Mouse (Mus musculus) ES-E14 (cell line): ENCODE measurements around the gene Srp68. TPM values are rescaled to one million over a fixed set of nuclear protein-coding genes. Genes with fewer than 3 reads are reported as not detected.
A peak's percentile ranks its signal among the peaks of the same experiment; 100 is the strongest.

ENCODE experiments used
- DNase-seq: peaks from one replicate; pipeline ENCODE4 v3.0.0-alpha.2; 2013; ENCODE audit warnings: low read depth, low spot score
- H3K27ac ChIP-seq: 2 replicates; pipeline ENCODE4 v1.5.1; 2012; ENCODE audit warnings: low read depth, mild to moderate bottlenecking, low read length, moderate library complexity, mixed read lengths; ENCODE audit not compliant: poor library complexity, insufficient read depth, severe bottlenecking
- H3K36me3 ChIP-seq: 2 replicates; pipeline ENCODE4 v1.6.1; 2012; ENCODE audit warnings: mild to moderate bottlenecking, low read length, moderate library complexity, mixed read lengths; ENCODE audit not compliant: control insufficient read depth, poor library complexity, insufficient read depth, severe bottlenecking
- H3K4me1 ChIP-seq, 2 experiments: fragments of 150-350 bp in 1 of 2; sonication (generic) in 1 of 2; 2 replicates each; pipeline ENCODE4 v1.6.1; 2012; ENCODE audit warnings: low read length in 2 of 2, mild to moderate bottlenecking in 1 of 2, mixed read lengths in 1 of 2; ENCODE audit not compliant: control insufficient read depth in 2 of 2, insufficient read depth in 2 of 2, poor library complexity in 1 of 2
- H3K4me3 ChIP-seq, 2 experiments: fragments of 150-350 bp in 1 of 2; sonication (generic) in 1 of 2; 2 replicates each; pipeline ENCODE4 v1.5.1; 2012; ENCODE audit warnings: low read length in 2 of 2, low read depth in 1 of 2, mild to moderate bottlenecking in 1 of 2, mixed read lengths in 1 of 2; ENCODE audit not compliant: insufficient read depth in 1 of 2, poor library complexity in 1 of 2, severe bottlenecking in 1 of 2
- H3K9ac ChIP-seq: 2 replicates; pipeline ENCODE4 v1.6.1; 2012; ENCODE audit warnings: low read depth, mild to moderate bottlenecking, low read length, mixed read lengths; ENCODE audit not compliant: poor library complexity, insufficient read depth, severe bottlenecking
- H3K9me3 ChIP-seq: fragments of 150-350 bp; sonication (generic); 2 replicates; pipeline ENCODE4 v1.6.1; 2012; ENCODE audit warnings: low read depth, mild to moderate bottlenecking, low read length; ENCODE audit not compliant: control insufficient read depth, insufficient read depth
- CHD2 ChIP-seq: IDR thresholded peaks from 2 replicates; pipeline ENCODE4 v1.6.1; 2014; ENCODE audit warnings: mild to moderate bottlenecking, low read depth, low read length, inconsistent platforms
- HCFC1 ChIP-seq: IDR thresholded peaks from 2 replicates; pipeline ENCODE4 v1.6.1; 2012; ENCODE audit warnings: low read length, inconsistent platforms, borderline replicate concordance; ENCODE audit not compliant: insufficient read depth
- MAFK ChIP-seq: IDR thresholded peaks from 2 replicates; pipeline ENCODE4 v1.6.1; 2014; ENCODE audit warnings: mild to moderate bottlenecking, low read depth, low read length, inconsistent platforms; ENCODE audit not compliant: insufficient read depth
- ZC3H11A ChIP-seq: IDR thresholded peaks from 2 replicates; pipeline ENCODE4 v1.6.1; 2012; ENCODE audit warnings: low read depth, mild to moderate bottlenecking, inconsistent platforms, low read length, borderline replicate concordance
- ZNF384 ChIP-seq: IDR thresholded peaks from 2 replicates; pipeline ENCODE4 v1.6.1; 2012; ENCODE audit warnings: low read depth, low read length, inconsistent platforms
- in situ Hi-C, 2 experiments: fragments of 600-800 bp; cut with MboI; formaldehyde crosslinking; loops; one replicate each; pipeline ENCODE4 v1.15.1; 2025; ENCODE audit warnings: low sequenced_read_pairs in 2 of 2, inconsistent platforms in 1 of 2; ENCODE audit not compliant: unreplicated experiment in 2 of 2
- total RNA-seq: library from RNA; depleted of rRNA; stranded (reverse); fragments of 300-350 nt; gene quantifications from 2 replicates; pipeline ENCODE4 v1.2.3, GENCODE M21; 2012; rRNA removed

Gene Srp68
- total RNA-seq, result 33.4 and 38.2 TPM in 2 replicates

DNA sequence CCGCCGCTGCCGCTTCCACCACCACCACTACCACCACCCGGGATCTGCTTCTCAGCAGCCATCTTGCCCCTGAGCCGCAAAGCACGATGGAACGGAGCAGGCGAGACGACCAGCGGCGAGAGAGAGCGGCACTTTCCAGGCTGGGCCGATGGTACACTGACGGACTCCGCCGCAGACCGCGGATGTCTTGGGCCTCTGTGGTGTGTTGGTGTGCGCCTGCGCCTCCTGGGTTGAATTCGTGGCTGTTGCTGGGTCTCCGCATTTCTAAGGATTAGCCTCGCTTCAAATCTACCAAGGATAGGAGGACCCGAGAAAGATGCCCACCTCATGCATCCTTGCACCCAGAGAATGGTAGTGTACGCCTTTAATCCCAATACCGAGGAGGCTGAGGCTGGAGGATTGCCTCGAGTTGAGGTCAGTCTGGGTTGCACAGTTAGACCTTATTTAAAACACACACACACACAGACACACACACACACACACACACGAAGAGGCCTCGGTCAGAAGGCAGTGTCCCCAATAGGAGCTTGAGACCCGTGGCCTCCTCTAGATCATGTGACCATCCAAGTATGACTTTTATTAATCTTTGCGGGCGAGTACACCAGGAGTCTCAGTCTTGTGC is at the start of gene Srp68:
Srp68 (minus strand) TSS at position 173 of the 622 bp plus-strand sequence.
- Histone ChIP-seq H3K9me3 (no peaks in the 10 kb centered on the region), H3K9ac (peak within 1 kb of the TSS; percentile 90), H3K36me3 (peaks cover 11% of the 10 kb centered on the region; the same call in 1 of the 2 replicates), H3K4me3 (peak within 1 kb of the TSS; percentile 69 to 86), H3K27ac (peak within 1 kb of the TSS; percentile 12; the same call in 1 of the 2 replicates), H3K4me1 (peaks cover 0 to 2% of the 10 kb centered on the region in 2 experiments; a peak in 1 of 4 replicates)
- TF ChIP-seq ZNF384 (no peak), HCFC1 (peak; percentile 82)
- peak; percentile 74 for DNase-seq
- in situ Hi-C loops, result no loop called here

DNA sequence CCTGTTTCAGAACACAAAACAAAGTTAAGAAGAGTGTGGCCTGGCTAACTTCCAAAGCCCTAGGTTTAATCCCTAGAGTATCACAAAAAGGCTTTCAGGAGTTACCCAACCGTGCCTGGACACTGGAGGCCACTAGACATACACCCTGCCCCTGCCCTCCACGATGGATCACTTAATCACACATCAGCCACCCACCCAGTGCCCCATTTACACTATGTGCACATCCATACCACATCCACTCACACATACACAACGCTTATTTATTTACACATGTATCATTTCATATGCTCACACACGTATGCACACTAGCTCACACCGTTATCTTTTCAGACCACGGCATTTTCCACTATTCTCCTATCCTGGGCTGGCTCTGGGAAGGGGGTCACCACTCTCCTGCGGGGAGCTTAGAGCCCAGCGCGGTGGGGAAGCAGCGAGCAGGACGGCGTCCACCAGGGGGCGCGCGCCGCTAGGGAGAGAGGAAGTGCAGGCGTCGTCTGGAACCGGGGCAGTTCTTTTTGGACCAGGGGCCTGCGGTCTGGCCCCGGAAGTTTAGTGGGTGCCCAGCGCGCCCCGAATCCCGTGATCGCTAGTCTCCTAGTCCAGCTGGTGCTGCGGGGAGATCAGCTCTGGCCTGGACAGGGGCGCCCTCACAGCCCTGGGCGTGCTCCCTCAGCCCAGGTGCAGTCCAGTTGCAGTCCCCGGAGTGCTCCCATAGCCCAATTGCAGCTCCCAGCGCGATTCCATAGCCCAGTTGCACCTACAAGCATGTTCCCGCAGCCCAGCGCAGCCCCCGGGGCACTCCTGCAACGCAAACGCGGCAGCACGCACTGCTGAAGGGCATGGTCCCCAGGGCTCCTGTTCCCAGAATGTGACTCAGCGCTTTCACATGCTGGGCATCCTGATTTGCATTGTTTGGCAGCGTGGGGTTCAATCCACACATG is 45.0 kb upstream of the Srp68 start:
- in situ Hi-C loops, result loop anchor here (5.0 to 10.0 kb wide), 2 partner anchors 126 to 128 kb away; no protein-coding TSS in a partner anchor

DNA sequence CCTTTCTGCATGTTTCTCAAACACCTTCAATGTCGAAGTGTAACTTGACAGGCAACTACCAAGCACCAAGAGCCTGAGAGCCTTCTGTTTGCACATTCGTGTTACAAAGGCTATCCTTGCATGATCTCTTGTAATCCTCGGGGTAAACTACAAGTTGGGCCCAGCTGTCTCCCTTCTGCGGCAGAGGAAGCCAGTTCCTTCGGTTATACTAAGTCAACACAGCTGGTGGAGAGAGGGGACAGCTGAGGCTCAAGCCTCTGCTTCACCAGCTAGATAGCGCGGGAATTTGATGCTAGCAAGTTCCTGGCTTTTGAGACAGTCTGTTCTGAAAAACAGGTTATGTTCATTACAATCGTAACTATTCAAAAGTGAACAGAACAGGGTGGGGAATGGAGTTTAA is 38.3 kb upstream of the Srp68 start:
- in situ Hi-C loops, result loop anchor here in 1 of 2 experiments (10.0 kb wide), 1 partner anchor 132 kb away; no protein-coding TSS in a partner anchor
- DNase-seq, result no peak
- Histone ChIP-seq H3K9ac (no peak overlapping the region), H3K4me1 (peaks cover 0 to 2% of the 10 kb centered on the region in 2 experiments; a peak in 1 of 4 replicates), H3K36me3 (no peaks in the 10 kb centered on the region), H3K27ac (no peak overlapping the region), H3K9me3 (no peaks in the 10 kb centered on the region), H3K4me3 (no peak overlapping the region)
- TF ChIP-seq HCFC1 (no peak), CHD2 (no peak)

More for the DNA sequence above, 45.0 kb upstream of the Srp68 start:
- Histone ChIP-seq H3K4me3 (peak overlapping the region; percentile 27 to 60; a peak in 3 of 4 replicates), H3K4me1 (peaks cover 3 to 5% of the 10 kb centered on the region in 2 experiments; a peak in 2 of 4 replicates), H3K9me3 (no peaks in the 10 kb centered on the region), H3K36me3 (no peaks in the 10 kb centered on the region), H3K27ac (no peak overlapping the region), H3K9ac (peak overlapping the region; percentile 52)
- no peak for TF ChIP-seq ZNF384
- 0 out of 2 replicates have a peak, but pooled peaks have one; percentile 51 for TF ChIP-seq MAFK
- no peak for TF ChIP-seq CHD2
- peak; percentile 90 for TF ChIP-seq ZC3H11A
- DNase-seq, result peak; percentile 63

DNA sequence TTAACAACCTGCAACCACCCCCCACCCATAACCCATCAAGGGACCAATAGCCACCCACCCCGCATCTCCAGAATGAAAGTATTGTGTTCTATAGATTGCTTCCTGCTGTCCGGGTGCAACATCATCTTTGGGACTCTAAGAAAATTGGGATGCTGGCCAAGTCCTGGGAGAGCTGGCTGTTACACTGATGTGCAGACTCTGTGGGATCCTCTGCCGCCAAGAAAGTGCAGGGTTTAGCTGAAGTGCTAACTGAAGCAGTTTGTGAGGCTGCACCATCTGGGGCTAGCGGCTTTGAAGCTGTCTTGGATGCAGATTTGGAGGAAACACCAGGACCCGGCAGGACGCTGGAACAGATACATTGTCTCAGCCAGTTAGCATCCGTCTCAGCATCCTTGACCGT is 37.2 kb upstream of the Srp68 start:
- H3K9me3 ChIP-seq, result no peaks in the 10 kb centered on the region
- TF ChIP-seq ZC3H11A (no peak), ZNF384 (no peak), CHD2 (no peak), MAFK (no peak), HCFC1 (no peak)
- no peak overlapping the region for H3K27ac ChIP-seq
- H3K36me3 ChIP-seq, result no peaks in the 10 kb centered on the region
- H3K4me3 ChIP-seq, result no peak overlapping the region
- in situ Hi-C loops, result loop anchor here in 1 of 2 experiments (10.0 kb wide), 1 partner anchor 134 kb away; no protein-coding TSS in a partner anchor
- no peak for DNase-seq
- no peak overlapping the region for H3K9ac ChIP-seq
- H3K4me1 ChIP-seq, result peaks cover 0 to 5% of the 10 kb centered on the region in 2 experiments; a peak in 1 of 4 replicates
